Mouse (Mus musculus) right cerebral cortex, adult 2 months (tissue): Measurements from ENCODE around the gene Gtf2e1.

Experiments
- DNase-seq, 2 experiments: peaks; one replicate each; pipeline ENCODE4 v3.0.0; 2021 to 2022; ENCODE audit warnings: low spot score in 2 of 2

Gene Gtf2e1

GRCm38 (mm10) chr16:37478311-37479291 lies 61.0 kb downstream of the Gtf2e1 start:
- DNase-seq = no peak

- no peak for DNase-seq
Observed at GRCm38 (mm10) chr16:37472620-37473312, 66.8 kb downstream of the Gtf2e1 start.

- no peak for DNase-seq
Observed at GRCm38 (mm10) chr16:37469595-37469994, 70.0 kb downstream of the Gtf2e1 start.

GRCm38 (mm10) chr16:37463981-37464380 lies 75.6 kb downstream of the Gtf2e1 start:
- no peak for DNase-seq

- peak; percentile 28 to 42 for DNase-seq
Observed at GRCm38 (mm10) chr16:37462886-37463285, 76.7 kb downstream of the Gtf2e1 start.

- DNase-seq = no peak
Observed at GRCm38 (mm10) chr16:37461601-37462000, 78.0 kb downstream of the Gtf2e1 start.
